Mouse (Mus musculus) neural tube, embryonic 14.5 days (tissue): Measurements from ENCODE around the gene Tial1. TPM values are rescaled to one million over a fixed set of nuclear protein-coding genes. Genes with fewer than 3 reads are reported as not detected.

ENCODE experiments used
- ATAC-seq: fragments of 200-750 bp; cut with Nextera tagmentation; 2 replicates; pipeline ENCODE4 v1.8.0; 2017; ENCODE audit warnings: low read depth, mild to moderate bottlenecking, moderate TSS enrichment, moderate library complexity
- H3K27ac ChIP-seq: fragments of 300-500 bp; sonication (generic); 2 replicates; pipeline ENCODE4 v1.5.1; 2014; ENCODE audit warnings: low read depth, mild to moderate bottlenecking, control low read depth, low read length, moderate library complexity, mixed read lengths
- H3K27me3 ChIP-seq: fragments of 300-500 bp; sonication (generic); 2 replicates; pipeline ENCODE4 v1.6.1; 2014; ENCODE audit warnings: low read length; ENCODE audit not compliant: control insufficient read depth, insufficient read depth
- H3K36me3 ChIP-seq: fragments of 300-500 bp; sonication (generic); 2 replicates; pipeline ENCODE4 v1.6.1; 2014; ENCODE audit warnings: low read length, mixed read lengths; ENCODE audit not compliant: control insufficient read depth, insufficient read depth
- H3K4me1 ChIP-seq: fragments of 300-500 bp; sonication (generic); 2 replicates; pipeline ENCODE4 v1.6.1; 2014; ENCODE audit warnings: low read length; ENCODE audit not compliant: control insufficient read depth, insufficient read depth
- H3K4me2 ChIP-seq: fragments of 300-500 bp; sonication (generic); 2 replicates; pipeline ENCODE4 v1.6.1; 2014; ENCODE audit warnings: mild to moderate bottlenecking, low read depth, low read length, control low read depth
- H3K4me3 ChIP-seq: fragments of 300-500 bp; sonication (generic); 2 replicates; pipeline ENCODE4 v1.5.1; 2014; ENCODE audit warnings: low read depth, low read length, control low read depth, mixed read lengths
- H3K9ac ChIP-seq: fragments of 300-500 bp; sonication (generic); replicated peaks from 2 replicates; pipeline ENCODE4 v1.6.1; 2014; ENCODE audit warnings: low read depth, mild to moderate bottlenecking, control low read depth, low read length, mixed read lengths
- H3K9me3 ChIP-seq: fragments of 300-500 bp; sonication (generic); 2 replicates; pipeline ENCODE4 v1.6.1; 2016; ENCODE audit warnings: low read length; ENCODE audit not compliant: control insufficient read depth
- WGBS: fragments of 180-500 bp; shearing (Covaris S2); extraction: QIAGEN DNeasy Blood & Tissue Kit; methylation state at CpG from one replicate; pipeline ENCODE4 v1.1.7; 2014; 5-methylcytosine and 5-hydroxymethylcytosine counted together
- polyA plus RNA-seq: library from polyadenylated mRNA; unstranded; fragments of >200 nt; fragmentation: Nextera tagmentation; extraction: Ambion mirVana; gene quantifications from 2 replicates; pipeline ENCODE4 v1.2.1, GENCODE M21; 2014

Tial1 gene
- polyA plus RNA-seq, 1 experiment from 2014 or later: 41.7 TPM

DNA sequence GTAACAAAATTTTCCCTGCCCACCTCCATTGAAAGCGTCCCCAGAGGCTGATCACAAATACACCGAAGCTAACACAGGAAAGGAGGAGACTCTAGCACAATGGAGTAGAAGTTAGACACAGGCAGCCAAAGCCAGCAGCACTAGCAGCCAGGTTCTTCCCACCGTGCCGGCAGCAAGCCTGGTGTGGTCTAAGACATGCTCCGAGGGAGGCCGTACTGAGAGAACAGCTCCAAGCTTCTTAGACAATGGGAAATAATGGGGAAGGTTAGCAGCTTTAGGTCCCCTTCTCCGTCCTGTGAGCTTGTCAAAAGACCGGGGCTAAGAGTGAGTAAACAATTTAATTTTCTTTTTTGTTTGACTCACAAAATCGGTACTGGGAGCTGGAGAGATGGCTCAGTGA is 41.8 kb downstream of the Tial1 start:
- WGBS: 11% methylated on average over 9 of the region's 9 CpGs
- no peak overlapping the region for H3K9ac ChIP-seq
- H3K4me3 ChIP-seq: no peak overlapping the region
- peaks cover 17% of the 10 kb centered on the region for H3K27me3 ChIP-seq
- H3K4me1 ChIP-seq: peaks cover 11% of the 10 kb centered on the region
- no peak overlapping the region for H3K4me2 ChIP-seq
- ATAC-seq: no peak
- no peak overlapping the region for H3K27ac ChIP-seq
- H3K36me3 ChIP-seq: no peaks in the 10 kb centered on the region
- H3K9me3 ChIP-seq: no peaks in the 10 kb centered on the region

DNA sequence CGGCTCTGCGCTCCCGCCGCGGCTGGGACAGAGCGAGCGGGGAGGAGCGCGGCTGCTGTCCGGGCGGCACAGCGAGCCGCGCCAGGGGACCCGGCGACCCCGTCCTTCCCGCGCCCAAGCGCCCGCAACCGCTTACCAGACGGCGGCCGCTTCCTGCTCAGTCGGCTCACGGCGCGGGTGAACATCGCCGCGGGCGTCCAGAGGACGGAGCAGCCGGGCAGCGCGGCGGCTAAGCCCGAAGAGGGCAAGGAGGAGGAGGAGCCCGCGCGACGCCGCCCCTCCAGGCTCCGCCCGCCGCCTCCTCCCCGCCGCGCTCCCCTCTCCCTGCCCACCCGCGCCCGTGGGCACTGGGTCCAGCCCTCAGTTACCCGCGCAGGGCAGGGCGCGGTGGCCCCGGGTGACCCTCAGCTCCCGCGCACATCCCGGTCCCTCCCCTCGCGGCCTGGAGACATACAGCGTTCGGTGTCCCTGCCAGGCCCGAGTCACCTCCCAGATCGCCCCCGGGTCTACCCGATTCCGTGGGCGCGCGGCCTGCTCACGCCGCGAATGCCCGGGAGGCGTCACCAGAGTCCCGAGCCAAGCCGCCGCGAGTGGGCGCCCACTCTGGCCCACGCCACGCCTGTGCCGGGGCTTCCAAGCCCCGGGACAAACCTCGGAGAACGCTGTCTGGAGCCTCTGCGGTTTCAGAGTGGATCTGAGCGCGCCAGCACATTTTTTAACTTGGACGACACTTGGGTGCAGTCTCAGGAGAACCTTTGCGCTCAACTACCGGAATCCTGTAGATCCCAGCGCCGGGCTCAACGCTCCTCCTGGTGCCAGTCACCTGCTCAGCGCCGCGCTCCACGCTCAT is 43.4 kb downstream of the Tial1 start, which contains the start of gene Rgs10:
Rgs10 (minus strand) TSS at position 829 of the 850 bp plus-strand sequence.
- Histone ChIP-seq H3K9ac (peak within 1 kb of the TSS; percentile 71), H3K4me3 (peak within 1 kb of the TSS; percentile 69), H3K27ac (0 out of 2 replicates have a peak within 1 kb of the TSS, but pooled peaks have one; percentile 16), H3K9me3 (no peaks in the 10 kb centered on the region), H3K4me1 (peaks cover 11% of the 10 kb centered on the region), H3K36me3 (no peaks in the 10 kb centered on the region), H3K27me3 (peaks cover 17% of the 10 kb centered on the region), H3K4me2 (peak within 1 kb of the TSS; percentile 97)
- WGBS: under 1% methylated on average over 86 of the region's 102 CpGs
- peak; percentile 76 for ATAC-seq

DNA sequence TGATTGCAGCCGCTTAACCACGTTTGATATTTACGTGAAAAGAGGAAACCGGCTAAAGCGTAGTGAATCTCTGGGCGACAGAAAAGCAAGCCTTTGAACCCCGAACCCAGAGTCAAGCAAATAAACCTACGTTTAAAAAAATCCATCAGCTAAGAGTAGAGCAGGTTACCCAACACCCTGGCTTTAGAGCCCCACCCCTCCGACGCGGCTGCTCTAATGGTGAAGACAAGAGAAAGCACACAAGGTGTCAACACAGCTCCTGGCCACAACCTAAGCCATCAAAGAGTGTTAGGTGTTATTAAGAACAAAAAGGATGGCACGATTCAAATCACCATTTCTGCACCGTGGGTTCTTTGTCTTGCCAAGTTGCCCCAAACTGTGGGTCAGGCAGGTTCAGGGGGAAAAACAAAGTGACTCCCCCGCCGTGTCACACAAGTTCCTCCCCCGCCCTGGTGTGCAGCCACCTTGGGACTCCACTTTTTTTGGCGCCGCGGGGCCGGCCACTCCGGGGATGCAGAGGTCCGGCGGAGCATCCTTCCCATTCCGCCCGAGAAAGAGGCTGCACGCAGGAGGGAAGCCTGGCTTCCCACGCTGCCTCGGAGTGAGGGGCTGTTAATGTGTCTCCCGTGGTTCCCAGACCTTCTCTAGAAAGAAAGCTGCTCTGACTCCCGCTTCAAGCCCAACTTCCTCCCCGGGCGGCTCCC is 44.1 kb downstream of the Tial1 start:
- peak overlapping the region; percentile 97 for H3K4me2 ChIP-seq
- H3K4me1 ChIP-seq: peaks cover 11% of the 10 kb centered on the region
- H3K9ac ChIP-seq: peak overlapping the region; percentile 71
- no peaks in the 10 kb centered on the region for H3K36me3 ChIP-seq
- peak overlapping the region; percentile 69 for H3K4me3 ChIP-seq
- H3K9me3 ChIP-seq: no peaks in the 10 kb centered on the region
- H3K27ac ChIP-seq: no peak overlapping the region
- 3% methylated on average over 32 of the region's 32 CpGs for WGBS
- ATAC-seq: no peak
- peaks cover 17% of the 10 kb centered on the region for H3K27me3 ChIP-seq

DNA sequence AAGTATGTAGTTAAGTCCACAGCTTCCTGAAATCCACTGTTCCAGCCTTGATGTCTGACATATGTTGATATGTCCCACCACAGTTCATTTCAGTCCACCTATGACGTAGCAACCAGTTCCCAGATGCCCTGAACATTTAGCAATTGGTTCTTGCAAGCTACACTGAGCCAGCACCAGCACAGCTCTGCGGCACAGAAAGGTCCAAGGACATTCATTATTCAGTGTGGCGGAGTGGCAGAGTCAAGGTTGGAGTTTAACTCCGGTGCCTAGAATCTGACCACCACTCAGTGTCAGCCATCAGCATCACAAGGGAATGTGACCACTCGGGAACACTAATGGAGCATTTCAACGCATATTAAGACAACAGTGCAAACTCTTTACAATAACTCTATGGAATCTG is 44.9 kb downstream of the Tial1 start:
- H3K36me3 ChIP-seq: no peaks in the 10 kb centered on the region
- peaks cover 11% of the 10 kb centered on the region for H3K4me1 ChIP-seq
- H3K4me2 ChIP-seq: peak overlapping the region; percentile 97
- no peak overlapping the region for H3K27ac ChIP-seq
- 43% methylated on average over 6 of the region's 6 CpGs for WGBS
- peak overlapping the region; percentile 69 for H3K4me3 ChIP-seq
- no peak for ATAC-seq
- peaks cover 17% of the 10 kb centered on the region for H3K27me3 ChIP-seq
- H3K9me3 ChIP-seq: no peaks in the 10 kb centered on the region
- no peak overlapping the region for H3K9ac ChIP-seq

DNA sequence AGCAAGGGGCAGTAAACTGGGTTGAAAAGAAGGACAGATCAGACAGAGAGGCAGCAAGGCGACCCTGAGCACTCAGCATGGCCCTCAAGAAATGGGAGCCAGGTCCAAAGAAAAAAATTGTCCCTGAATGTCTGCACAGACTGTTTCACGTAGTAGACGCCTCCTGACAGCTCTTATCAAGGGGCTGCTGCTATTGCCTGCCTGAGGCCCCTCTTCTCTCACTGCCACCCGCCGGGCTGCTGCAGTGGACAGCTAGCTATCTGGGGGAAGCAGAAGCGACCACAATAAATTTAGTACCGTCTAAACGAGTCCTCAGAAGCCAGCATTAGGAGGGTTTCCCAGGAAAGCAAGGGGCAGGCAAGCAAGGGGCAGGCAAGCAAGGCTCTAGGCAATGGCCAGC is 47.1 kb downstream of the Tial1 start:
- ATAC-seq: no peak
- 20% methylated on average over 8 of the region's 8 CpGs for WGBS

DNA sequence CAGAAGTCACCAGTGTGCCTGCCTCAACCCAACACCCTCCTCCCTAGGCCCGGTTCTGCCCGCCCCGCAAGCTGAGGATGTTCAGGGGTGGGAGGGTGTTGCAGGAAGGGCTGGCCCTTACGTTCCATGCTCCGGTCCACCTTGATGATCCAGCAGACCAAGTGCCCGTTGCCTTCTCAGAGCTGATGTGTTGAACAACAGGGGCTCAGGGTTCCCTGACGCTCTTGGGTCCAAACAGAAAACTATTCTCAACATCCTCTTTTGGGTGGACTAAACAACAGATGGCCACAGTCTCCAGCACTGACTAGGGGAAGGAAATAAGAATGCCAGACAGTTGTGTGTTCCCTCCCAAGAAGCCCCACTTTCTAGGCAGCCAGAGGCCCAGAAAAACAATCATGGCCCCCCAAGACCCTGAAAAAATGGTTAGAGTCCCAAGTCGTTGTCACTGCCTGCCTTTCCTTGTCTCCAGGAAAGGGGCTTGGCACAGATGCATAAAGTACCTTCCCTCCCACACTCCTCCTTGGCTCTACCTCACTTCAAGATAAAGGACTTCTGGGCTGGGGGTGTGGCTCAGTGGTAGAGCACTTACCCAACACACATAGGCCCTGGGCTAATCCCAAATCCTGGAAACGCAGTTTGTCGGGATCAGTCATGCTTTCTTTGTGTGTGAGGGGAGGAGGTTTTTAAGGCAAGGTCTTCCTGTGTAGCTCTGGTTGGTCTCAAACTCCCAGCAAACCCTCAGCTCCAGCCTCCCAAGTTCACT is 49.3 kb downstream of the Tial1 start:
- no peak overlapping the region for H3K4me3 ChIP-seq
- H3K9ac ChIP-seq: no peak overlapping the region
- no peak for ATAC-seq
- H3K4me1 ChIP-seq: peaks cover under 1% of the 10 kb centered on the region
- H3K9me3 ChIP-seq: no peaks in the 10 kb centered on the region
- H3K4me2 ChIP-seq: no peak overlapping the region
- H3K27me3 ChIP-seq: peaks cover 6% of the 10 kb centered on the region; the same call in 1 of the 2 replicates
- no peak overlapping the region for H3K27ac ChIP-seq
- no peaks in the 10 kb centered on the region for H3K36me3 ChIP-seq
- WGBS: 77% methylated on average over 10 of the region's 10 CpGs

More for the DNA sequence above, 47.1 kb downstream of the Tial1 start:
- no peak overlapping the region for H3K9ac ChIP-seq
- no peaks in the 10 kb centered on the region for H3K9me3 ChIP-seq
- peaks cover 9% of the 10 kb centered on the region for H3K27me3 ChIP-seq
- no peak overlapping the region for H3K4me3 ChIP-seq
- H3K4me1 ChIP-seq: peaks cover 11% of the 10 kb centered on the region
- H3K36me3 ChIP-seq: no peaks in the 10 kb centered on the region
- H3K27ac ChIP-seq: no peak overlapping the region
- no peak overlapping the region for H3K4me2 ChIP-seq

DNA sequence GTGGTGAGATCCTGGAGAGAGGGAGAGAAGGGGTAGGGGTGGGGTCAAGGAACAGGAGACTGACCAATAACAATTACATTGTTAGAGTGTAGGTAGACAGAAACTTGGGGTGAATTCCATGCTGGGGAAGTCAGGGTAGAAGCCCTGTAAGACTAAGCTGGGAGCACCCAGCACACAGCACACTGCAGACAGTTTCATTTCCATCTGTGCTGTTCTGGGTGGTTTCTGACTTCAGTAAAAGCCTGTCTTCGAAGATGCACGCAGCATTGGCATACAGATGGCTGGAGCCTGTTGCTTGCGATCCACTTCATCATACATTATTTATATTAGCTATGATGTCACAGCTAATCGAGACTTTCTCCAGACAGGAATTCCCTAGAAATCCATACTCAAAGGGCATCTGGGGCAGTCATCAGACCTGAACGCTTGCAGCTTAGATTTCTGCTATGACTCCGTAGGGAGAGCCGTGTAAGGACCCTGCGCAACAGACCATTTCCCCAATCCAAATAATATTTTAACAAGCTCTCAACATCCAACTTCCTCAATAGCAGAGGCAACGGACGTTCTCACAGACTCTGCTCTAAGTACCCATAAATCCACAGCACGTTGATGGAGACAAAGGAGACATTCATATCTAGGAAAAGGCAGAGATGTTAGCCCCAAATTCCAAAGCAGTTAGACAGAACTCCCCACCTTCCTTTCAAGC is 50.7 kb downstream of the Tial1 start:
- Histone ChIP-seq H3K9me3 (no peaks in the 10 kb centered on the region), H3K27me3 (no peaks in the 10 kb centered on the region), H3K9ac (no peak overlapping the region), H3K36me3 (no peaks in the 10 kb centered on the region), H3K4me2 (no peak overlapping the region), H3K4me3 (no peak overlapping the region), H3K4me1 (no peaks in the 10 kb centered on the region), H3K27ac (no peak overlapping the region)
- ATAC-seq: no peak
- 70% methylated on average over 11 of the region's 11 CpGs for WGBS

DNA sequence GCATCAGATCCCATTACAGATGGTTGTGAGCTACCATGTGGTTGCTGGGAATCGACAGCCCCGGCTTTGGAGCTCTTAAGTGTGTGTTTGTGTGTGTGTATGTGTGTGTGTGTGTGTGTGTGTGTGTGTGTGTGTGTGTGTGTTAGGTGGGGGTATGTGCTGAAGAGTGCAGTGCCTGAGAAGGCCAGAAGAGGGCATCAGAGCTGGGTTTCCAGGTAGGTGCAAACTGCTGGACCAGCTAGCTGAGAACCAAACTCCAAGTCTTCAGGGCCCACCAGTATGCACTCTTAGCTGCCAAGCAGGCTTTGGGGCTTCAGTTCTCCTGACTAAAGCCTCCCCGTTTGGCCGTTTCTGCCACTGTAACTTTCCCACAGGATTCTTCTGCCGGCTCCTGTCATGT is 53.3 kb downstream of the Tial1 start:
- Histone ChIP-seq H3K27me3 (no peaks in the 10 kb centered on the region), H3K4me3 (no peak overlapping the region), H3K9me3 (no peaks in the 10 kb centered on the region), H3K36me3 (no peaks in the 10 kb centered on the region), H3K27ac (no peak overlapping the region), H3K4me2 (no peak overlapping the region), H3K9ac (no peak overlapping the region), H3K4me1 (no peaks in the 10 kb centered on the region)
- no peak for ATAC-seq
- WGBS: 89% methylated on average over 5 of the region's 5 CpGs
